Mouse (Mus musculus): ENCODE results near the gene Prpsap2. TPM values are rescaled to one million over a fixed set of nuclear protein-coding genes. Genes with fewer than 3 reads are reported as not detected.
"Not testable (repeated sequence)": the region's sequence is repeated elsewhere in the genome, so short reads cannot be mapped to it uniquely, and the experiment has no call there.

Gene Prpsap2
- 25.9 and 27.9 TPM in 2 replicates for total RNA-seq (2021)
- long read RNA-seq, experiment 1, transcript Prpsap2-201 (12 exons, 1,837 nt): major isoform, 5 of 12 reads
- long read RNA-seq, experiment 1, partial matches to known transcripts: 2 of 12 reads
- long read RNA-seq, experiment 1, other reads (novel, unspliced or antisense): 4 of 12 reads
- long read RNA-seq, experiment 2, partial matches to known transcripts: 5 of 6 reads
- long read RNA-seq, experiment 2, other reads (novel, unspliced or antisense): 0 of 6 reads

- peak; percentile 100 for DNase-seq
Observed at GRCm38 (mm10) chr11:61761584-61762407, at the start of gene Prpsap2. Gene Prpsap2, minus strand, starts transcription at chr11:61762088.

- DNase-seq: no peak
Observed at GRCm38 (mm10) chr11:61809793-61810192, 47.9 kb upstream of the Prpsap2 start.

DNA sequence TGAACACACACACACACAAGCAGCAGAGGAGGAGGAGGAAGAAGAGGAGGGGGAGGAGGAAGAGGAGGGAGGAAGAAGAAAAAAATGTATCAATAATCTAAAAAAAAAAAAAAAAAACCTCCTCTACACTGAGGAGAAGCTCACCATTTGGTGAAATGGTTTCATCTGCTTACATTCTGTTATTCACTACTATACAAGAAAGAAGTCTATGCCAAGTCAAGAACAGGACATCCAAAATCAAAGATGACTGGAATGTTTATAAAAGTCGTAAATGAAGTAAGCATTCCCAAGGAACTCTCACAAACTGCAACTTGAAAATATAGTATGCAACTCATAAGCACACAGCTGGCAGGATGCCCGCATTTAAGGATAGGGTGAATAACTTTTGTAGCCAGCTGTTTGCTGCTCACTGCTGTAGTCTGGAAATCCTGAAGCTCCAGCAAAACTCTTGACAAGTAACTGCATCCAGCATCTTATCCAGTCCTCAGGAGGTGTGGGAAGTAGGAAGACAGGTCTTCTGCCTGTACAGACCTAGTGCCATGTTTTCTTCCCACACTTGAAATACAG lies 46.7 kb upstream of the Prpsap2 start:
- no peak for DNase-seq

- DNase-seq: no peak
Observed at GRCm38 (mm10) chr11:61793441-61793840, 31.6 kb upstream of the Prpsap2 start.

DNA sequence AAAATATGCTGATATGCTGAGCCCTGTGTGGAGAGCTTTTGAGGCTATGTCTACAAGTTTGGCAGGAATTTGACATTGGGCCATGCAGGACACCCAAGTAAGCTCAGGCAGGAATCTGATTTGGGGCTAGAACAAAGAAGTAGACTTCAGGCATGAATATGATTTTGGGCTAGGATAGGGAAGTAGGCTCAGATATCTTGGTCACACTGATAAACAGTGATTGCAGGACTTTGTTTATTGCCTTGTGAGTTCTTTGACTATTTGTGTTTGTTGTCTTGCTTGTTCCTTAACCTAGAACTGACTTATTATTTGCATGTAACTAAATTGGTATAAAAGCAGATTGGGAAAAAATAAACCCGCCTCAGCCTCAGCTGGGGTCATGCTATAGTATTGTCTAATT lies 26.7 kb upstream of the Prpsap2 start:
- no peak for DNase-seq

- DNase-seq: not testable (repeated sequence)
Observed at GRCm38 (mm10) chr11:61782526-61782925, 20.6 kb upstream of the Prpsap2 start.

- DNase-seq: no peak
Observed at GRCm38 (mm10) chr11:61774551-61775149, 12.8 kb upstream of the Prpsap2 start.

DNA sequence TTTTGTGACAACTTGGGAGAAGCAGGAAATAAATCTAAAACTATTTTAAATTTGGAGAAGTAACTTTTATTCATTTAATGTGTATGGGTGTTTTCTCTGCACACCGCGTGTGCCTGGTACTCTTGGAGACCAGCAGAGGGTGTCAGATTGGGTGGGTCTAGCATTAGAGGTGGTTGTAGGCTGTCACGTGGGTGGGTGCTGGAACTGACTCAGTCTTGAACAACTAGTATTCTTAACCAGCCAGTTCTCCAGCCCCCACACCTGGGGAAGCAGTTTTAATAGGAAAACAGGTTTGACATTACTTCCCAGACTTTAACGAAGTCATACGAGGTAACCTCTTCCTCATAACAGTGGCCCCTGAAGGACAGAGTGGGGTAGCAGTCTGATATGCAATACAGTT lies 1.4 kb downstream of the Prpsap2 start:
- DNase-seq: peak; percentile 21

DNA sequence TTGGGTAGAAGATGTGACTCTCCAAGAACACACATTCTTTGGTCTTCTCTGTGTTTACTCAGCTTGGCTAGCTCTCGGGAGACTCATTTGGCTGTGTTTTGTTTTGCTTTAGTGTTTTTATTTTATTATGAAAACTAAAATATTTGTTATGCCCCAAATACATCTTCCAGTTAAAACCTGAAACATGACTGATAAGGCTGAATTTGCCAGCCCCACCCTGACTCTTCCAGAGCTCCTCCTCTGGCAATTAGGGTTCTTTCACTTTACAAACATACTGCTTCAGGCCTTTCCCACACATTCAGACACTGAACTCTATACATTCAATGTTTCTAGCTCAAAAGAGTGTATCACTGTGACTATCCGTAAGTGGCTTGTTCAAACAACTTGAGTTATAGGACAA lies 4.7 kb downstream of the Prpsap2 start:
- no peak for DNase-seq

DNA sequence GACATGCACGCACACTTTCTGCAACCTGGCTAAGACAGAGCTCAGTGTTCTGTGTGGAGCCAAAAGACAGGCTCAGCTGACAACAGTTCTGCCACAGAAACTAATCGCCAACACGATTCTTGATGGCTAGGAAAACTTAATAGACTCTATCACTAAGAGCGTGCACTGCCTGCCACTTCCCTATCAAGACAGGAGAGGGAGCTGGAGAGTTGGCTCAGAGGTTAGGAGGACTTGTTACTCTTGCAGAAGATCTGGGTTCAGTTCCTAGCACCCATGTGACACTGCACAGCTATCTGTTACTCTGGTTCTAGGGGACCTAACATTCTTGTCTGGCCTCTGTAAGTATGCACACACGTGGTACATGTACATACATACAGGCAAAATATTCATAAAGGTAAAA lies 10.3 kb downstream of the Prpsap2 start:
- DNase-seq: peak; percentile 32

DNA sequence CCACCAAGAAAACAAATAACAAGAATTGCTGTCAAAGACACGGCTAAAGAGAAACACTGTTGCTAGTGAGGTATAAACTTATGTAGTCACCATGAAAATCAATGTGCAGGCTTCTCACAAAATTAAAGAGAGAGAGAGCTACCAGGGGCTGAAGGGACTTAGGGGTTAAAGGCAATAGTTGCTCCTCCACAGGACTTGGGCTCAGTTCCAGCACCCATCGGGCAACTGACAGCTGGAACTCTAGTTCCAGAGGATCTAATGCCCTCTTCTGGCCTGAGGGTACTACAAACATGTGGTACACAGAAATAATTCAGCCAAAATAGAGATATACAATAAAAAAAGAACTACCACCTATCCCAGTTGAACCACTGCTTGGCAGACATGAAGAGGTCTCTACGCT lies 14.7 kb downstream of the Prpsap2 start:
- DNase-seq: no peak

GRCm38 (mm10) chr11:61745781-61746180 lies 16.1 kb downstream of the Prpsap2 start:
- DNase-seq: no peak

DNA sequence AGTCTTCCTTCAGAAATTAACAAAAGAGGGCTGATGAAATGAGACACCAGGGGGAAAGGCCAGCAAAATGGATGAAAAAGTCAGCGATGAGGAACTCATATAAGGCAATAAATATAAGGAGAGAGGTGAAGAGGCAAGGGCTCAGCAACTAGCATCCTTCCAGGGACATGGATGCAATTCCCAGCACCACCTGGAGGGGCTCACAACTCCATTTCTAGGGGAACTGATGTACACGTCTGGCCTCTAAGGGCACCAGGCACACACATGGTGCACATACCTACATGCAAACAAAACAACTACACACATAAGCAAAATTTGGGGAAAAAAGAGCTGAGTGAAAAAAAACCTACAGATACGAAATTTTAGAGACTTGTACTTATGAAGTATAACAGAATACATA lies 17.4 kb downstream of the Prpsap2 start:
- DNase-seq: no peak

- DNase-seq: no peak
Observed at GRCm38 (mm10) chr11:61743768-61744167, 18.1 kb downstream of the Prpsap2 start.

DNA sequence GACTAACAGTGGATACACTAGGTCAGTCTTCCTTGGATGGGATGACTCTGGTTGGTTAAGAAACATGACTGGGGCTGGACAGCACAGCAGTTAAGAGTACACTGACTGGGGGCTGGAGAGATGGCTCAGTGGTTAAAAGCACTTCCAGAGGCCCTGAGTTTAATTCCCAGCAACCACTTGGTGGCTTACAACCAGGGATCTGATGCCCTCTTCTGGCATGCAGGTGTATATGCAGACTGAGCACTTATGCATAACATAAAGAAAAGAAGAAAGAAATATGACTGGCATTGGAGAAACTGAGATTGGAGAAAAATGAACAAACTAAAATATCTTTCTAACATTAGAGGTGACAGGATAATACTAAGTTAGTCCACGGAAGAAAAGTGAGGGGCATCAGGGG lies 21.4 kb downstream of the Prpsap2 start:
- no peak for DNase-seq

DNA sequence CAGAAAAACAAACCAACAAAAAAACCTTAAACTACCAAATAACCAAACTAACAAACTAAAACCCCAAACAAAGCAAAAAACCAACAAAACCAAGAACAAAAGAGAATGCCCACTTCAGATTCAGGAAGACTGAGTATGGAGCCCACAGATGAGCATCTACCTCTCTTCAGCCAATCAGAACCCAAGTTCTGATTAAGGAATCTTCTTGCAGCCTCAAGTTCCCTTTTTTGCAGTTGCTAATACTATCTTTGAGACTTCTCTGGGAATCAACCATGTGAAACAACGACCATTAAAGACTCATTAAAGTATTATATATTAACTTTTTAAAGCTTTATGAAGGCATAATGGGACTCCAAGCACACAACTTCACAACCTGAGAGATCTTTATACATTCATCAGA lies 24.6 kb downstream of the Prpsap2 start:
- DNase-seq: no peak

DNA sequence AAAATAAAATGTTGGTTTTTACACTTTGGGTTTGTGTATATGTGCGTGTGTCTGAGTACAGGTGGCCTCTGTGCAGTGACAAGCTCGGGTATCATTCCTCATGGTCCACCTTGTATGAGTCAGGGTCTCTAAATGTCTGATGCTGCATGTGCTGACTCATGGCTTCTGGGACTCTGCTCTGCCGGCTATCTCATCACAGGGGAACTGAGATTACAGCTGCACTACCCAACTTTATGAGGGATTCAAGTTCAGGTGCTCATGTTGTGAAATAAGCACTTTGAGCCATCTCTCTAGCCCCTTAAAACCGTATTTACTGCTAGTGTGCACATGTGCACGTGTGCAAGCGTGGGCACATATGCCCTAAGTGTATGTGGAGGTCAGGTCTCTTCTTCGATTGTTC lies 29.2 kb downstream of the Prpsap2 start:
- no peak for DNase-seq

GRCm38 (mm10) chr11:61728037-61728436 lies 33.9 kb downstream of the Prpsap2 start:
- no peak for DNase-seq

- DNase-seq: no peak
Observed at GRCm38 (mm10) chr11:61722077-61722476, 39.8 kb downstream of the Prpsap2 start.

DNA sequence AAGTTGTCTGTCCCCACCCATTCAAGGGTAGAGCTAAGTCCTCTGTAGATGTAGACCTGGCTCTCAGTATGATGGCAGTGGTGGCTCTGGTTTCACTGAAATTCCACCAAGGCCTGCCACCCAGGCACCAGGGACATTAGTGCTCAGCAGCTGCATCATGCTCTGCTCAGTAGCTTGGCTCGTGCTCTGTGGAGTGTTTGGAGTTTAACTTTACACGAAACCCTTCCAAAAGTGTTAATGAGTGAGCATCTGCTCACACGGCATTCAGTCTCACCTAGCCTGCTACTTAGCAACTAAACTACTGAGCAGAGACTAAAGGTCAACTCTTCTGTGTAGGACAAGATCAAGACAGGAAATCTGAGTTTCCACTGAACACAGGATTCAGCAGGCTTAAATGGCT lies 41.3 kb downstream of the Prpsap2 start, which contains the start of gene Slc5a10:
Slc5a10 (minus strand) TSS at position 191 of the 400 bp plus-strand sequence.
- DNase-seq: no peak

- no peak for DNase-seq
Observed at GRCm38 (mm10) chr11:61719826-61720225, 42.1 kb downstream of the Prpsap2 start.

- DNase-seq: no peak
Observed at GRCm38 (mm10) chr11:61719387-61719786, 42.5 kb downstream of the Prpsap2 start.

DNA sequence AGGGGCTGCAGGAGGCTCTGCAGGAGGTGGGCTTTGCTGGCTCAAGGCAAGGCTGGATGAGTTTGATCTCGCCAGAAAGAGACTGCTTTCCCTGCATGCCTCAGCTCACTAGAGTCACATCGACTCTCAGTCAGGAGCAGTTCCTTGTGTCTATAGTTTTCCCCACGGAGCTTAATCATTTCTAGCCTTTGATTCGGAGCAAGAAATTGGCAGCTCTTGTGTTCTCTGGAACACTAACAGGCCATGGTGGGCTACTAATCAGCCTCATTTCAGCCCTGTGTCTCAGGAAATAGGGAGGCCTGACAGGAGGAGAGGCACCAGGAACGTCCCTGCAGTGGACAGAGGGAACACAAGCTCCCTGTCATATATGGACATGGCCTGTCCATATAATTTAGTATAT lies 43.9 kb downstream of the Prpsap2 start:
- no peak for DNase-seq
